Mouse (Mus musculus) fibroblast of lung, adult 2 months (primary cell): ENCODE measurements around the gene Fam169a.
"Not testable (repeated sequence)": the region's sequence is repeated elsewhere in the genome, so short reads cannot be mapped to it uniquely, and the experiment has no call there.

Source experiments
- DNase-seq: peaks from one replicate; pipeline ENCODE4 v3.0.0-alpha.2; 2011; ENCODE audit warnings: low read depth

The Fam169a gene

DNA sequence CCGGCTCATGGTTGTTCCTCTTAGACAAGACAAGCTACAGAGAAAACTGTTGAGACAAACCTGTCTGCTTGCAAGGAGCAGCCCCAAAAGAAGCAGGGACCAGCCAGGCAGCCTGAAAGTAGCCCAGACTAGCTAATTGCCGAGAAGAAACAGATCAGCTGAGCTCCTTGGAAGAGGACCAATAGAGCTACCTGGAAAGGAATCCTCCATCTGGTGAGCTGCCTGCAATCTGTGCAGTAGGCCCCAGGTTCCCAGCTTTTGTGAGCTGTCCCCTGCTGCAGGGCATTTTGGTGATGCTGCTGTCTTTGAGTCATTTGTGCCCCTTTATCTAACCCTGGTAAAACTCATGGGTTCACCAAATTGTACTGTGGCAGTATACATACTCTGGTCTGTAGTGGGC lies 13.1 kb downstream of the Fam169a start:
- DNase-seq: no peak

DNA sequence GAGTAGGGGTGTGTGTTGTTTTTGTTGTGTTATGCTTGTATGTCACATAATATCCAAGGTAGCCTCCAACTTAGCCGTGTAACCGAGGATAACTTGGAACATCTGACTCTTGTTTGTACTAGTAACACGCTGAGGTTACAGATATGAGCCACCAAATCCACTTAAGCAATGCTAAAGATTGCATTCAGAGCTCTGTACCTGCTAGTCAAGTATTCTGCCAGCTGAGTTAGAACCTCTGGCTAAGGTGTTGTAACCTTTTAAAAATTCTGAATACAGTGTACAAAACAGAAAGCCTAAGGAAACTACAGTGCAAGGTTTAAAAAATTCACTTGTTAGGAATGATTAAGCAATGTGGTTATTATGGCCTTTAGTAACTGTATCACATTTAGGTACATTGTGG lies 13.5 kb downstream of the Fam169a start:
- DNase-seq: no peak

DNA sequence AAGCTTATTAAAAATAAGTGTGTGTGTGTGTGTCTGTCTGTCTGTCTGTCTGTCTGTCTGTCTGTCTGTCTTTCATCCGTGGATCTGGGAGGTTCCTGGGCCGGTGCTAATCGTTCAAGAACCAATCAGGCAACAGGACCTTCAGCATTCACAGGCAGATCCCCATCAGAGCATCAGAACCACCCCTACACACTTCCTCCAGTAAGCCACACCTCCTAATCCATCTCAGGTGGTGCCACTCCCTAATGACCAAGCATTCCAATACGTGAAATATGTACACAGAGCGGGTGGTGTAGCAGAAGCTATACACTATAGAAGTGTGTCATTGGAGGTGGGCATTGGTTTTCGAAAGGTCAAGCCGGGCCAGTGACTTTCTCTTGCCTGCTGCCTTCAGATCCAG lies 15.3 kb downstream of the Fam169a start:
- DNase-seq: no peak

DNA sequence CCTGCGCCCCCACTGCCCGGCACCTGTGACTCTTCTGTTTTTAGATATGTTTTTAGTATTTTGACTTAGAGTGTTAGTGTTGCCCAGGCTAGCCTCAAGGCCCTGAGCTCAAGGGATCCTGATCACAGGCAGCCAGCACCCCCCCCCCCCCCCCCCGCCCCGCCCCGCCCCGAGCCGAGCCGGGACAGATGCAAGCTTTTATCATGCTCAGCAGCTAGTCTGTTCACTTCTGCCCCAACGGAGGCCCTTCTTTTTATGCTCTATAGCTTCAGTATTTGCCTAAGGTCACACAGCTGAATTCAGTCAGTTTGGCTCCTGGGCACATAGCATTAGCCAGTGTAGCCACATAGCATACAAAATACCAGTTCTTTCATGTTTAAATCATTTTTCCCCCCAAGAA lies 19.2 kb downstream of the Fam169a start:
- DNase-seq: no peak

DNA sequence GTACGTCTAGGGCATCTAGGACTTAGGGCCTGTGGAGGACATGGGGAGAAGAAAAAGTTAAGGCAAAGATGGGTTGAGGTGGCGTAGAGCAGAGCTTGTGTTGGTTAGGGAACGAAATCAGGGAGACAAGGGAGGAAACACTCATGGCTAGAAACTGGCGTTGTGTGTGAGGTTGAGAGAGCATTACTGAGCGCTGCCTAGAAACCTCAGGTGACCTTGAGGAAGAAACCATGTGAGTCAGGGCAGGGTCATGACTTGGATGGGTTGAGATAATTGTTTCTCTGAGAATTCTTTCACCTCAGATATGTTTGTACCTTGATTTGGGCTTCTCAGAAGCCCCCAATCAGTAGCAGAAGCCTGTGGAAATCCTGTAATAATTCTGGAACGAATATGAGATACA lies 20.3 kb downstream of the Fam169a start:
- no peak for DNase-seq

DNA sequence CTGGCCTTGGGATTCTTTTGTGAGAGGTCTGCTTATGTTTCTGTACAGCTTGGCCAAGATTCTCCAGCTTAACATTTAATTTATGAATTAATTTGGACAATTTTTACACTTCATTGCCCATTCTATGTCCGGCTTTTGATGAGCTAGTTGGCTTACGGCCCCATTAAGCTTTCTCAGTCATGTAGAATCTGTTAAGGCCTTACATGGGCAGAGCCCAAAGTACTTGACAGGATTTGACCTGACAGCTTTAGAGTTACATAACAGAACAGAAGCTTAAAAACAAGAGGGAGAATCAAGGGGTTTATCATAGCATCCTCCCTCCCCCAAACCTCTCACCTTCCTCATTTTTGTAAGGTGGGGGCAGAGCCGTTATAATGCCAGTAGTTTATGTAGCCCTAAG lies 21.1 kb downstream of the Fam169a start:
- no peak for DNase-seq

DNA sequence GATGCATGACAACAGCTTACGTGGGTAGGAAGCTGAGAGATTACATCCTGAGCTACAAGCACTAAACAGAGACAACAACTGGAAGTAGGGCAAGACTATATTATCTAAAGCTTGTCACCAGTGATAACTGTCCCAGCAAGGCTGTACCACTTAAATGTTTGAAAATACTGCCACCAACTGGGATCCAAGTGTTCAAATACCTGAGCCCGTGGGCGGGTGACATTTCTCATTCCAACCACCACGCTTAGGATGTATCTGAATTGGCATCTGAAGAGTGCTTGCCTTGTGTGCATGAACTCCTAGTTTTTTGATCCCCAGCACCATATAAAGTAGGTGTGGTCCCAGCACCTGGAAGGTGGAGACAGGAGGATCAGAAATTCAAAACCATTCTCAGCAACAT lies 28.6 kb downstream of the Fam169a start:
- no peak for DNase-seq

DNA sequence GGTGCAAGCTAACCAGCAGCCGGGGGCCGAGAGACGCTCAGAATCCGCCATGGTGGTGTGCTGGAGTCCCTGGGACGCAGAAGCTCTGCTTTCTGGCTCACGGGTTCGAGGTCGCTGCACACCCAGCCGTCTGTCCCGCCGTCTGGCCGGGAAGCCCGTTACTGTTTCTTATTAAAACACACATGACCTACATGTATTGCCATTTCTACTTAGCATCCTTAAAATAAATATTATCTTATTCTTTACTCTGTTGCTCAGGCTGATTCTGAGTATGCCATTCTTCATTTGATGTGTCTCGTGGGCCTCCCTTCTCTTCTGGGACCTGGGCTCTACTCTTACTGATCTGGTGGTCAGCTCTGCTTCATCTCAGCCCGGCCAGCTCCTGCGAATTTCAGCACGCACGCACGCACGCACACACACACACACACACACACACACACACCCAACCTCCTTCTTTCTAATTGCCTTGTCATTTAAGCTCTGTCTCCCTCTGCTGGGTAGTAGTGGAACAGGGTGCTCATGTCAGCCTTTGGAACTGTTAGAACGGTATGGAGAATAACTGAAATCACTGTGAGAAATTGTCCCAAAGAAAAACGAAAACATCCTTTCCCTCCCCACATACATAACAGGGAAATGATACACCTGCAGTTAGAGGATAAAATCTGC lies 32.2 kb downstream of the Fam169a start, which contains the start of gene Gm6169:
Gene Gm6169, minus strand, starts transcription at position 51 of the 666 bp plus-strand sequence.
- peak; percentile 14 for DNase-seq

DNA sequence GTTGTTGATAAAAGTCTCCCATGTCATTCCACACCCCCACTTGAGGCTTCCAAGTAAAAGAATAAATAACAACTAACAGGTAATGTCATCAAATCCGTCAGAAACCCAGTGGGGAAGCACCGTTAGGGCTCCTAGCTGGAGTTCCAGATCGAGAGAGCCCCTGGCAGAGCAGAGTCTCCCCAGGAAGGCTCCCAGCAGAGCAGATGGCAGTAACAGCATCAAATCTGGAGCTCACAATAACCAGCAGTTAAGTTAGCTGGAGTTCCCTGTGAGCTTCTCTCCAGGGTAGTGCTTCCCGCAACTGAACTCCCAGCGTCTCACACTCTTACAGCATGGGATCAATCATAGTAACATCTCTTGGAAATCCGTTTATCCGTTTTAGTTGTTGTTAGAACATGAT lies 37.9 kb downstream of the Fam169a start:
- no peak for DNase-seq

DNA sequence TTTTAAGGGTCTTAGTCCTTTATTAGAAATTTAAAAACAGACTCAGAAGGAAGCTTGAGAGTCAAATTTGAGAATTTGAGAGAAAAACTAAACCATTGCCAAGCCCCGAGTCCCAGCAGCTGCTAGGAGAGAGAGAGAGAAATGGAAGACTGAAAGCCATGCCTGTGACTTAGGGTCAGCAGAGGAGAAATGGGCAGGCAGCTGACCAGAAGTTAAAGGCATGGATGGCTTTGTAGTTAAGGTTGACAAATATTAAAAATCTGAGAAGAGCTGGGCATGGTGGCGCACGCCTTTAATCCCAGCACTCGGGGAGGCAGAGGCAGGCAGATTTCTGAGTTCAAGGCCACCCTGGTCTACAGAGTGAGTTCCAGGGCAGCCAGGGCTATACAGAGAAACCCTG lies 40.6 kb downstream of the Fam169a start:
- DNase-seq: not testable (repeated sequence)

DNA sequence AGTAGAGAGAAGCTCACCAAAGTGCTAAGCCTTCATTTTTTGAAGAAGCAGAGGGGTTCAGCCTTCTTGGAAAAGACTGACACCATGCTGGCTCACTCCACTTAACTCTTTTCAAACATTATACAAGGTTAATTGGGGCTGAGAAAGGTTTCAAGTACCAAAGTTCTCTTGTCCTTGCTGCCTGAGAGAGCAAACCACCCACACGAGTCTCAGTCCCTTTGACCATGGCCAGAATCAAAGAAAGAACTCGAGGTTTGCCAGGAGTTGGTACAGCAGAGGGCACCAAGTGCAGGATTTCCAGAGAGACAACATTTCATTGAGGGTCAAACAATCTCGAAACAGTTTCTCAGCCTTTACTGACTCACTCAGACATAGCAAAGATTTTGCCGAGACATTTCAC lies 42.0 kb downstream of the Fam169a start:
- no peak for DNase-seq

DNA sequence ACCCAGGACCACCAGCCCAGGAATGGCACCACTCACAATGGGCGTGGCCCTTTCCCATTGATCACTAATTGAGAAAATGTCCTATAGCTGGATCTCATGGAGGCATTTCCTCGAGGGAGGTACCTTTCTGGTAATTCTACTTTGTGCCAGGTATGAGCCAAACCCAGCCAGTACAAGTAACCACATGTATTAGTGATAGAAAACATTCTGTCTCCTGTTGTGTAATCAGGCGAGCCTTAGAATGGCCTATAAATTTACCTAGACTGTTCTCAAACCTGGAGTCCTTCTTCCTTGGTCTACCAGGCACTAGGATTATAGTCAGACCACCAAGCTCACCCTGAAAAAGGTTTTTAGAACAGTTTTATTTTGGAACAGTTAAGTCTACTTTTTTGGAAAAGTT lies 54.3 kb downstream of the Fam169a start:
- no peak for DNase-seq

DNA sequence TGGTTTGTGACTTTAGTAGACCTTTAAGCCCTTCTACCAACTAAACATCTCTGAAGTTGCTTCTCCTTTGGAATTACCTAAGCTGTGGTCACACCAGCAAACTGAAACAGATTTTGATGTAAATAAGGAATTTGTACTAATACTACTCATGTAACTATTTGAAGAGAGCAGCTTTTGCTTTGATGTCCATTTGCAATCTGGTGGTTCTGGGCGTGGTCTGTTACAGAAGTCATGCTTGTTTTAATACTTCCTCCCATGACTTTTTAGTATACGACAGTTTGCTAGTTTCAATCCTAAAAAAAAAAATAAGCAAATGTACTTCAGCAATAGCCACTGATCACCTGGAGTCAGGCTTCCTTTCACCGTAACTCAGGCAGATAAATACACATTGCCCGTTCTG lies 62.6 kb downstream of the Fam169a start:
- not testable (repeated sequence) for DNase-seq

DNA sequence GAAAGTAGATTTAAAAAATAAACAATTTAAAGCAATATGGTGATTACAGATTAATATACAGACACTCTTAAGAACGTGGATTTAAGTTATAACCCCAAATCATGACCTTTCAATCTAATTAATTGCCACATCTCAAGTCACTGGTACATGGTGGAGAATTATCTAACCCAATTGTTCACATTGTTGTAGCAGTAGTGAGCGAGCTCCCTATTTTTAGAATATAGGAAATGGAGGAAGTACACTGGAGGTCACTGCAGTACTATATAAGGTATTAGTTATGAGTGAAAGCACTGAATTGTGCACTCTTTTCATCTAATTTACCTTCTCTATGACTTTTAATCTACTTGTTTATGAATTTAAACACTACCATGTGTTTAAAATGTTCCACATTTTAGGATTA lies 63.3 kb downstream of the Fam169a start:
- DNase-seq: not testable (repeated sequence)

DNA sequence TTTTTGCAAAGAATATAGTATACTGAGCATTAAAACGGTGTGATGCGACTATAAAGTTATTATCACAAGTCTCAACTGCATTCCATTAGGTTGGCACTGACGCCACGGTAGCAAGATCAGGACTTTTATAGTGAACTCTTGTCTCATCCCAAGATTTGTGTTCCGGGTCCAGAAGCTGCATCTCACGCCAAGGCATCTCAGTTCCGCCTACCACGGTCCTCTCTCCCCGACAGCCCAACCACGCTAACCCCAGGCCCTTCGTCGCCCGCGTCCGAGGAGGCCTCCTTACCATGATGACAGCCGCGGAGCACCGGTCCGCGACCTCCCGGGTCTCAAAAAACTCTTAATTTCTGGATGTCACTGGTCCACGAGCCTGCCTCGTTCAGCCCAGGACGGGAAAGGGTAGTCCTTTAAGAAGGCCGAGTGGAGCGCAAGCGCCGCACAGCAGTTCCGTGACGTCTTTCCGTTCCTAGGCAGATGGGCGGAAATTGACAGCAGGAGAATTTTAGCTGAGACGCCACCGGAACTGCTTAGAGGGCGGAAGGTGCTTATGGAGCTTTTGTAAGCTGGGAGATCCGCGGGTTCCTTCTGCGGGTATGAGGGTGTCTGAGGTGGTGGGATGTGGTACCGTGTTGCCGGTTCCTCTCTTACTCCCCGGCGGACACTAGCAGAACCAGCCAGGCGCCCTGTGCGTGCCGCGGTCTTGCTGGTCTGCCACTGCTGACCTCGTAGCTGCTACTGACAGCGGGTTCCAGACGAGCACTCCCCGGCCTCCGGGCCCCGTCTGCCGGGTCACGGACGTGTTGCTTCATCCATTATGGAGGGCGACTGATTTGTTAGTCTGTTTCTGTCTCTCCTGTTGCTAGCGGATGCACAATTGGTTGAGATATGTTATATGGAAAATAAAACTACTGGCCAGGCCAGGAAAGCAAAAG lies 70.6 kb downstream of the Fam169a start, which contains the start of the genes Gfm2 and Nsa2:
Gene Gfm2, plus strand, starts transcription at position 472 of the 935 bp plus-strand sequence.
Gene Nsa2, minus strand, starts transcription at position 472 of the 935 bp plus-strand sequence.
- DNase-seq: peak; percentile 89

DNA sequence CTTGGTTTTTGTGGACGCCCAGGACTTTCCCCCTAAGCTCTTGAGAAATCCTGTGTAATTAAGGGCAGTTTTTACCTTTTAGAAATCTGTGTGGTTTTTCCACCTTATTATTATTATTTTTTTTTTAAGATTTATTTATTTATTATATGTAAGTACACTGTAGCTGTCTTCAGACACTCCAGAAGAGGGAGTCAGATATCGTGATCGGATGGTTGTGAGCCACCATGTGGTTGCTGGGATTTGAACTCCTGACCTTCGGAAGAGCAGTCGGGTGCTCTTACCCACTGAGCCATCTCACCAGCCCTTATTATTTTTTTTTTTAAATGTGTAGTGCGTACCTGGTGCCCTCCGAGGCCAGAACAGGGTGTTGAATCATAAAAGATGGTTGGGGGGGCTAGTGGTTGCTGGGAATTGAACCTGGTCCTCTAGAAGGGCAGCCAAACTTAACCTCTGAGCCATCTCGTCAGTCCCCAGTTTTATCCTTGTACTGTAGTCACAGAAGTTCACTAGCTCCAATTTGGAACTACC lies 71.4 kb downstream of the Fam169a start:
- not testable (repeated sequence) for DNase-seq

DNA sequence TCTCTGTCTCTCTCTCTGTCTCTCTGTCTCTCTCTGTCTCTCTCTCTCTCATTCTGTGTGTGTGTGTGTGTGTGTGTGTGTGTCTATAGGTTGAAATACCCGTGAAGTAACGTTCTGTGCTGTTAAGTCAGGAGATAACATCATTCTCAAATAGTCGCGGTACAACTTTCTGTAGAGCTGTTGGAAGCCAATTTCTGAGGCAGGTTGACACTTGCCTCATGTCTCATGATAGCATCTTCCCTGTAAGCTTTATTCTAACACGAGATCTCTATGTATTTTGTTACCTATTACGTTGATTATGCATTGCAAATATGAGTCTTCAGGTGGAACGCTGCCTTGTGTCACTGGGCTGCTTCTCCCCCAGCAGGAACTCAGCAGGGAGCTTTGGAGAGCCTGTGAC lies 75.2 kb downstream of the Fam169a start:
- no peak for DNase-seq

DNA sequence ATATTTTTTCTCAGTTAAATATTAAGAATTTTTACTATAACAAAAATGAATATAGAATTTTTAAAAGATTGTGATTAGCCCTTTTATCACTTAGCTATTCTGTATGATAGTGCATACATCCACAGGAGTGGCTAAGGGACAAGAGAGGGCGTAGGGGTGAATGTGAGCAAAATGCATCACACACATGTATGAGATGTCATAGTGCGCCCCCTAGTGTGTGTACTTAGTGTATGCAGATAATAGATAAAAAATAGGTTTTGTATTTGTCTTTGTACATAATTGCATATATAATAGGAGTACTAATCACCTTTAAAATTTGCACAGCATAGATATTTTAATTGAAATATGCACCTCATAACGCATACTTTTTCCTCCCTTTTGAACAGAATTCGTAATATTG lies 78.7 kb downstream of the Fam169a start:
- DNase-seq: no peak

DNA sequence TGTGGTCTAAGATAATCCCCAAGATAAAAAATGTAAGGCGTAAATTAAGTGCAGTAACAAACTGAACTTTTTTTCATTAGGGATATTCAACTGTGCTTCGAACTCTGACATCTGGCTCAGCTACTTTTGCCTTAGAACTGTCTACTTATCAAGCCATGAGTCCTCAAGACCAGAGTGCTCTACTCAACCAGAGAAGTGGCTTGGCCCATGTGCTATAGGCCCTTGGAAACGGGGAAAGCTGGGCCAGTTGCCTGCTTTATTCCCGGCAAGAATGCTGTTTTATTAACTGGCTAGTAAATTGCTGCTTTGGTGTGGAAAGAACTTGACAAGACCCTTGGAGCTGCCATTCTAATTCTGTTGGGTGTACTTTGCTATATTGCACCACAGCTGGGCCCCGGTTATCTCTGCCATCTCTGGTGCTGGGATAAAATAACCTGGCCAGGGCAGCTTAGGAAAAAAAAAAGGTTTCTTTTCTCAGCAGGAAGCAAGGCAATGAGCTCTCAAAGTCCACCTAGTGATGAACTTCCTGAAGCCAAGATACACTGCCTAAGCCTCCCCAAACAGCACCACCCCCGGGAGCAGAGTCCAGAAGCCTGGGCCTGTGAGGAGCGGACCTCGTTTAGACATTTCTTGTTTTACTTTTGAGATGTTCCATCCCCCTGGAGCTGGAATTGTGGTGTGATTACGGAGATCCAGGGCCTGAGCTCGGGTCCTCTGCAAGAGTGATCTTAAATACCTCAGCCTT lies 108.6 kb downstream of the Fam169a start:
- no peak for DNase-seq

DNA sequence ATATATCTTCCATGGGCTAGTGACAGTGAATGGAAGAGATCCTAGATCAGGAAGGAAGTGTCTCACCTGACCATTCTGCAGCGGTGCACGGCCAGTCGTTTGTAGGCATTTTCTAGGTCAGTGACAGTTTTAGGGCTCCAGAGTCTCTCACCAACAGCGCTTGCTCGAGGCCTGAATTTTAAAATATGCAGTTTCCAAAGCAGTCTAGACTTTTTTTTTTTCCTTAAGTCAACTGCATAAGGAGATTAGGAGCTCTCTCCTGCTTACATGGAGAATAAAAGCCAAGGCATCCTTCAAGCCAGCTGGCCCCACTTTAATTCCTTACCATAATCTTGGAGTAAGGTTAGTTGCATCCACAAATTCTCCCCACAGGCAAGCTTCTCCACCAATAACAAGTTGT lies 109.6 kb downstream of the Fam169a start:
- DNase-seq: no peak

DNA sequence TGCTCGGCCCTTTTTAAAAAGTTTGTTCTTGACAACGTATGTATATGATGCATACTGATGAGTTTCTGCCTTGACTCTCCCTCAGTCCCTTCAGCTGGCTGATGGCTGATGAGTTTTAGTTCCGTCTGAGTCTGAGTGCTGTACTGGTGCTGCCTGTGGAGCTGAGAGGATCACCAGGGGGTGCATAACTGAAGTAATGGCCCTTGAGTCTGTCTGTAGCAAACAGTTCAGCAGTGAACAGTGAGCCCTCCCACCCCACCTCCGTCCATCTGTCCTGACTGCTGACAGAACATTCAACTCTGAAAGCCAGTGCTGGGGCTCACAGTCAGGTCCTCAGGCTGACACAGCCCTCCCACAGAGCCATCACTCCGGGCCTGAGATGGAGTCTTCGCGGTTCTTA lies 111.9 kb downstream of the Fam169a start:
- no peak for DNase-seq
